Mouse (Mus musculus): ENCODE data around the gene Olfr617. TPM values are rescaled to one million over a fixed set of nuclear protein-coding genes. Genes with fewer than 3 reads are reported as not detected.
"Not testable (repeated sequence)": the region's sequence is repeated elsewhere in the genome, so short reads cannot be mapped to it uniquely, and the experiment has no call there.

The Olfr617 gene
- not detected for total RNA-seq (2021)

GRCm38 (mm10) chr7:103572761-103573160, at the start of gene Olfr617:
Olfr617 (plus strand) TSS chr7:103573061.
- intact Hi-C loops (cut with DNase I), result no loop called here

GRCm38 (mm10) chr7:103542617-103543016, 30.2 kb upstream of the Olfr617 start, which contains the start of gene Olfr612:
Olfr612 (minus strand) TSS chr7:103542717.
- intact Hi-C loops (cut with DNase I); DNase-seq: not testable (repeated sequence)

More at GRCm38 (mm10) chr7:103572761-103573160, at the start of gene Olfr617:
- no peak for DNase-seq

- intact Hi-C loops (cut with DNase I), result no loop called here
- DNase-seq, result no peak
These were observed 25.1 kb upstream of the Olfr617 start, which contains the start of gene Olfr613 for GRCm38 (mm10) chr7:103547774-103548173. Olfr613 (plus strand) TSS chr7:103548074.

GRCm38 (mm10) chr7:103555779-103556178, 17.1 kb upstream of the Olfr617 start, which contains the start of gene Olfr615:
Olfr615 (plus strand) TSS chr7:103556079.
- intact Hi-C loops (cut with DNase I), result no loop called here
- DNase-seq, result no peak

GRCm38 (mm10) chr7:103569043-103569442, 3.8 kb upstream of the Olfr617 start, which contains the start of gene Olfr616:
Olfr616 (minus strand) TSS chr7:103569143.
- no peak for DNase-seq
- intact Hi-C loops (cut with DNase I), result no loop called here

- no peak for DNase-seq
- intact Hi-C loops (cut with DNase I), result no loop called here
These were observed 16.9 kb downstream of the Olfr617 start, which contains the start of gene Olfr618 for GRCm38 (mm10) chr7:103589803-103590202. Olfr618 (plus strand) TSS chr7:103590103.

GRCm38 (mm10) chr7:103600275-103600674, 27.4 kb downstream of the Olfr617 start, which contains the start of gene Olfr619:
Olfr619 (plus strand) TSS chr7:103600575.
- intact Hi-C loops (cut with DNase I), result no loop called here
- DNase-seq, result no peak

GRCm38 (mm10) chr7:103607425-103607824, 34.6 kb downstream of the Olfr617 start:
- intact Hi-C loops (cut with DNase I), result no loop called here
- DNase-seq, result no peak

GRCm38 (mm10) chr7:103612434-103612833, 39.6 kb downstream of the Olfr617 start, which contains the start of gene Olfr620:
Olfr620 (minus strand) TSS chr7:103612534.
- intact Hi-C loops (cut with DNase I), result no loop called here
- DNase-seq, result no peak

Small RNA genes within 50 kb of the gene (microRNA-seq; reads per million reads assigned to microRNA genes)
- gene Gm26506 (ENCODE audit: borderline number of aligned reads in 2 of 2), result 0 reads per million in 2 experiments

Other genes with a start within 250 kb of the Olfr617 start
- gene Olfr598, start 249.5 kb upstream of the Olfr617 start, total RNA-seq (2021), result not detected
- not detected for gene Olfr599, start 237.1 kb upstream of the Olfr617 start, total RNA-seq (2021)
- gene Olfr600, start 223.4 kb upstream of the Olfr617 start, total RNA-seq (2021), result not detected
- not detected for gene Olfr601, start 210.4 kb upstream of the Olfr617 start, total RNA-seq (2021)
- not detected for gene Olfr603, start 186.9 kb upstream of the Olfr617 start, total RNA-seq (2021)
- not detected for gene Usp17lc, start 158.0 kb upstream of the Olfr617 start, total RNA-seq (2021)
- gene Olfr605, start 127.6 kb upstream of the Olfr617 start, total RNA-seq (2021), result not detected
- not detected for gene Olfr606, start 124.0 kb upstream of the Olfr617 start, total RNA-seq (2021)
- not detected for gene Olfr607, start 108.9 kb upstream of the Olfr617 start, total RNA-seq (2021)
- gene Olfr608, start 103.2 kb upstream of the Olfr617 start, total RNA-seq (2021), result not detected
- not detected for gene Olfr609, start 75.0 kb upstream of the Olfr617 start, total RNA-seq (2021)
- gene Olfr610, start 60.9 kb upstream of the Olfr617 start, total RNA-seq (2021), result not detected
- not detected for gene Olfr611, start 52.2 kb upstream of the Olfr617 start, total RNA-seq (2021)
- not detected for gene Olfr612, start 30.3 kb upstream of the Olfr617 start, total RNA-seq (2021)
- gene Olfr613, start 25.0 kb upstream of the Olfr617 start, total RNA-seq (2021), result not detected
- gene Olfr615, start 17.0 kb upstream of the Olfr617 start, total RNA-seq (2021), result not detected
- not detected for gene Olfr616, start 3.9 kb upstream of the Olfr617 start, total RNA-seq (2021)
- gene Olfr618, start 17.0 kb downstream of the Olfr617 start, total RNA-seq (2021), result not detected
- not detected for gene Olfr619, start 27.5 kb downstream of the Olfr617 start, total RNA-seq (2021)
- not detected for gene Olfr620, start 39.5 kb downstream of the Olfr617 start, total RNA-seq (2021)
- gene Olfr622, start 69.6 kb downstream of the Olfr617 start, total RNA-seq (2021), result not detected
- gene Olfr623, start 90.6 kb downstream of the Olfr617 start, total RNA-seq (2021), result not detected
- not detected for gene Olfr624, start 98.1 kb downstream of the Olfr617 start, total RNA-seq (2021)
- gene Olfr625-ps1, start 109.7 kb downstream of the Olfr617 start, total RNA-seq (2021), result not detected
- gene Olfr243, start 141.6 kb downstream of the Olfr617 start, total RNA-seq (2021), result not detected
- gene Olfr628, start 157.3 kb downstream of the Olfr617 start, total RNA-seq (2021), result not detected
- gene Olfr629, start 171.9 kb downstream of the Olfr617 start, total RNA-seq (2021), result not detected
- gene Olfr630, start 184.3 kb downstream of the Olfr617 start, total RNA-seq (2021), result not detected
- gene Olfr69, start 198.5 kb downstream of the Olfr617 start, total RNA-seq (2021), result not detected
- not detected for gene Olfr68, start 206.6 kb downstream of the Olfr617 start, total RNA-seq (2021)
- gene Olfr67, start 218.8 kb downstream of the Olfr617 start, total RNA-seq (2021), result not detected
- 1,000 to 10,000 TPM; 1,102 to 1,464 TPM for gene Hbb-bt, start 240.9 kb downstream of the Olfr617 start, total RNA-seq (2021)